Mouse (Mus musculus) midbrain, embryonic 16.5 days (tissue): ENCODE results near the gene Stag1. TPM values are rescaled to one million over a fixed set of nuclear protein-coding genes. Genes with fewer than 3 reads are reported as not detected.

Experiments used
- ATAC-seq: fragments of 200-750 bp; cut with Nextera tagmentation; 2 replicates; pipeline ENCODE4 v1.8.0; 2017; ENCODE audit warnings: moderate TSS enrichment
- H3K27ac ChIP-seq: fragments of 300-500 bp; sonication (generic); 2 replicates; pipeline ENCODE4 v1.5.1; 2014; ENCODE audit warnings: mild to moderate bottlenecking, low read length, mixed read lengths
- H3K27me3 ChIP-seq: fragments of 300-500 bp; sonication (generic); 2 replicates; pipeline ENCODE4 v1.6.1; 2014; ENCODE audit warnings: low read depth, low read length, mixed read lengths; ENCODE audit not compliant: control insufficient read depth, insufficient read depth
- H3K36me3 ChIP-seq: fragments of 300-500 bp; sonication (generic); 2 replicates; pipeline ENCODE4 v1.6.1; 2014; ENCODE audit warnings: mild to moderate bottlenecking, low read length, moderate library complexity, mixed read lengths; ENCODE audit not compliant: control insufficient read depth, insufficient read depth
- H3K4me1 ChIP-seq: fragments of 300-500 bp; sonication (generic); 2 replicates; pipeline ENCODE4 v1.6.1; 2014; ENCODE audit warnings: mild to moderate bottlenecking, low read length, mixed read lengths; ENCODE audit not compliant: control insufficient read depth, insufficient read depth
- H3K4me2 ChIP-seq: fragments of 300-500 bp; sonication (generic); 2 replicates; pipeline ENCODE4 v1.6.1; 2014; ENCODE audit warnings: mild to moderate bottlenecking, low read length, mixed read lengths
- H3K4me3 ChIP-seq: fragments of 300-500 bp; sonication (generic); 2 replicates; pipeline ENCODE4 v1.5.1; 2014; ENCODE audit warnings: low read depth, mild to moderate bottlenecking, low read length, moderate library complexity, mixed read lengths
- H3K9ac ChIP-seq: fragments of 300-500 bp; sonication (generic); 2 replicates; pipeline ENCODE4 v1.6.1; 2014; ENCODE audit warnings: low read depth, low read length, mixed read lengths
- H3K9me3 ChIP-seq: fragments of 300-500 bp; sonication (generic); replicated peaks from 2 replicates; pipeline ENCODE4 v1.6.1; 2014; ENCODE audit warnings: mild to moderate bottlenecking, low read length, mixed read lengths; ENCODE audit not compliant: control insufficient read depth, poor library complexity, severe bottlenecking
- WGBS: fragments of 180-500 bp; shearing (Covaris S2); extraction: QIAGEN DNeasy Blood & Tissue Kit; methylation state at CpG from one replicate; pipeline ENCODE4 v1.1.7; 2014; 5-methylcytosine and 5-hydroxymethylcytosine counted together
- polyA plus RNA-seq: library from polyadenylated mRNA; unstranded; fragments of >200 nt; fragmentation: Nextera tagmentation; extraction: Ambion mirVana; gene quantifications from 2 replicates; pipeline ENCODE4 v1.2.1, GENCODE M21; 2015

The Stag1 gene
- polyA plus RNA-seq, 1 experiment from 2014 or later, result 26.5 TPM

DNA sequence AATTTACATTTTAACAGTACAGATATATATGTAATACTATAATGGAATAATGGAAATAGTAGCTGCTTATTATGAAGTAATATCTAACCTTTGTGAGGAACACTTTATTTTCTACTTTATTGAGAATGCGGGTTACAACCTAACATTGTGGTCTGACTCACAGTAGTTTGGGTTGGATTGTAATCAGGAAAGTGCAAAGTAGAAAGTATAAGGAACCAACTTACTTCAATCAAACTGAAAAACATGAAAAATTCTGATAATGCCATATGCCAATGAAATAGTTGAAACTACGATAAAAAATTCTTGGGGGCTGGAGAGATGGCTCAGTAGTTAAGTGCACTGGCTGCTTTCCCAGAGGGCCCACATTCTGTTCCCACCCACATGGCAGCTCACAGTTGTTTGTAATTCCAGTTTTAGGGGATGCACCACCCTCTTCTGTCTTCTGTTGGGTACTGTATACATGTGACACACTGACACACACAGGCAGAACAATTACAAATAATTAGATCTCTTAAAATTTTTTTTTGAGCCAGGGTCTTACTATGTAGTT lies 50.3 kb downstream of the Stag1 start:
- peaks cover 8% of the 10 kb centered on the region for H3K4me1 ChIP-seq
- H3K9ac ChIP-seq, result no peak overlapping the region
- 94% methylated on average over 2 of the region's 2 CpGs for WGBS
- no peak for ATAC-seq
- no peaks in the 10 kb centered on the region for H3K9me3 ChIP-seq
- H3K4me2 ChIP-seq, result no peak overlapping the region
- H3K4me3 ChIP-seq, result no peak overlapping the region
- no peaks in the 10 kb centered on the region for H3K27me3 ChIP-seq
- no peak overlapping the region for H3K27ac ChIP-seq
- no peaks in the 10 kb centered on the region for H3K36me3 ChIP-seq

DNA sequence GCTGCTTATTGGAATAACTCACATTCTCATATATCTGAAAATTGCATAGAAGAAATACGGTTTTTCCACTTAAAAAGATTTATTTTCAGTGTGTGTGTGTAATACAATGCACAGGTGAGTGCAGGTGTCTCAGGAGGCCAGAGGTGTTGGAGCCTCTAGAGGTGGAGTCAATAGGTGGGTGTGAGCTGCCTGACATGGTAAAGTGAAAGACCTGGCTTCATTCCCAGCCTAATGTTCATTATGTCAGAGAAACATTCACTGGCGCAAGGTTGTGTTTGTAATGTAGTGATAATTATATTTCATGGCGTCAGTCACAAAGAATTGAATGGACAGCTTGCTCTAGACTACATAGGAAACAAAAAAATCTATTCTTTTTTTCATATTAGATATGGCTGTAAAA lies 56.5 kb downstream of the Stag1 start:
- Histone ChIP-seq H3K9ac (no peak overlapping the region), H3K27ac (no peak overlapping the region), H3K4me2 (no peak overlapping the region), H3K9me3 (no peaks in the 10 kb centered on the region), H3K4me3 (no peak overlapping the region), H3K4me1 (no peaks in the 10 kb centered on the region), H3K36me3 (no peaks in the 10 kb centered on the region), H3K27me3 (no peaks in the 10 kb centered on the region)
- no peak for ATAC-seq
- WGBS, result 89% methylated on average over 3 of the region's 3 CpGs

DNA sequence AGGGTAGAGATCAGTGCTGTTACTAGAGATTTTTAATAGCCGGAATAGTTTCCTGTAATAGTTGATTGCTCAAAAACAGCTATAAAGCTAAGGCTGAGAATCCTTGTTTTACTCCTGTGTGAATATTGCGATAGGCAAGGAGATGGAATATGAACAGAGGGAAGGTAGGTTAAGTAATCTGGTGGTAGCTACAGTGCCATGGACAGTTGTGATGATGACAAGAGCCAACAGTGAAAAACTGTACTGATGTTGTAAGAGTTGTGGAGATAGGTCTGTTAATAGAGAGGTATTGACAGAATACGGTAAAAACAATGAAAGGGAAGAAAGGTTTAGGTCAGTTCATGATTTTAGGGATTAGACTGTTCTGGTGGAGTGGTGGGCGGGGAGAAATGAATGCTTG lies 58.5 kb downstream of the Stag1 start:
- Histone ChIP-seq H3K4me3 (no peak overlapping the region), H3K36me3 (no peaks in the 10 kb centered on the region), H3K4me1 (no peaks in the 10 kb centered on the region), H3K27me3 (no peaks in the 10 kb centered on the region), H3K27ac (no peak overlapping the region), H3K4me2 (no peak overlapping the region), H3K9me3 (no peaks in the 10 kb centered on the region), H3K9ac (no peak overlapping the region)
- 96% methylated on average over 4 of the region's 4 CpGs for WGBS
- ATAC-seq, result no peak

DNA sequence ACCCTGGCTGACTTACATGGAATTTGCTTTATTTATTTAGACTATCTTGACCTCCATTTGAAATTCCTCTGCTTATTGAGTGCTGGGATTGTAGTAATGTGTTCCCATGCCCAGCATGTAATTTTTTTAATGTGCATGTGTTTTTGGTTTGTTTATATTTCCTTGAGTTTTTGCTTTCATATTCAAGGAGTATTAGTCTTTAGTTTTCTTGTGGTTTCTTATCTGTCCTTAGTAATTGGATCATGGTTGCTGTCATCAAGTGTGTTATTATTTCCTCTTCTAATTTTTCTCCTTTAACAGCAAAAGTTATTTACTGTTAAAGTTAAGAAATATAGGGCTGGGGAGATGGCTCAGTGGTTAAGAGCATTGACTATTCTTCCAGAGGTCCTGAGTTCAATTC lies 63.0 kb downstream of the Stag1 start:
- Histone ChIP-seq H3K9ac (no peak overlapping the region), H3K36me3 (no peaks in the 10 kb centered on the region), H3K27ac (no peak overlapping the region), H3K4me1 (no peaks in the 10 kb centered on the region), H3K27me3 (no peaks in the 10 kb centered on the region), H3K9me3 (no peaks in the 10 kb centered on the region), H3K4me3 (no peak overlapping the region), H3K4me2 (no peak overlapping the region)
- ATAC-seq, result no peak

DNA sequence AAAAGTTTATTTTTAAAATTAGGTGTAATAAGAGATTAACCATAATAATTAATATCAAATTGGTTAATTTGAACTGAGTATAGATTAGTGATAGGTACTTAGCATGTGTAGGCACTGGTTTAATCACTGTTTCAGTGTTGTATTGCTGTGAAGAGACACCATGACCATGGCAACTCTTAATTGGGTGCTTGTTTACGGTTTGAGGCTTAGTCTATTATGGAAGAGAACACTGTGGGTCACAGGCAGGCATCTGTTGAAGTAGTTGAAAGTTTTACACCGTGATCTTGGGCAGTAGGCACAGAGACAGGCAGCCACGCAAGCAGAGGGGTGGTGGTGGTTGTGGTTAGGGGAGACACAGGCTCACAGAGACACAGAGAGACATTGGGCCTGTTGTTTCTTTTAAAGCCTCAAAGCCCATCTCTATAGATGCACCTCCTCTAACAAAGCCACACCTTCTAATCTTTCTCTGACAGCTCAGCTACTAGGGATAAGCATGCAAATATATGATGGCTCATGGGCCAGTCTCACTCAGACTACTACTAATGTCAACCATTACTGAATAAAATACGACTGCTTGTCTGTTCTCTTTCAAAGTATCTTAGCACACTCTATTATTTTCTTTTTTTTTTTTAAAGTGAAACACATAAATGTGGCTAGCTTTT lies 66.0 kb downstream of the Stag1 start:
- Histone ChIP-seq H3K4me2 (no peak overlapping the region), H3K9ac (no peak overlapping the region), H3K36me3 (no peaks in the 10 kb centered on the region), H3K9me3 (no peaks in the 10 kb centered on the region), H3K27ac (no peak overlapping the region), H3K27me3 (no peaks in the 10 kb centered on the region), H3K4me3 (no peak overlapping the region), H3K4me1 (no peaks in the 10 kb centered on the region)
- ATAC-seq, result no peak
- WGBS, result 93% methylated on average over 4 of the region's 4 CpGs

DNA sequence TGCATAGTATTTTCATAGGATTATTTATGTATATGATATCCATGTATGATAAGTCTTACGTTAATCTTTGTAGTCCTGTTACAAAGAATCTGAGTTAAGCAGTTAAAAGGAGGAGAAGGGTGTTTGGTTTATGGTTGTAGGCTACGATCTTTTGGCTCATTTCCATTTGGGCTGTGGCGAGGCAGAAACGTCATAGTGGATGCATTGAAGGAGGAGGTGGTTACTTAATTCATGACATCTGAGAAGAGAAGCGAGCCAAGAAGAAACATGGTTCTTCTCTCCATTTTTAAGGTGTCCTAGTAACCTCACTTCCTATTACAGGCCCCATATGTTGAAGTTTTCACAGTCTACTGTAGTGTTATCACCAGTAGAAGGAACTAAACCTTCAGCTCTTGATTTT lies 72.6 kb downstream of the Stag1 start:
- no peak overlapping the region for H3K27ac ChIP-seq
- 82% methylated on average over 5 of the region's 5 CpGs for WGBS
- H3K9ac ChIP-seq, result no peak overlapping the region
- H3K4me3 ChIP-seq, result no peak overlapping the region
- no peaks in the 10 kb centered on the region for H3K36me3 ChIP-seq
- H3K4me2 ChIP-seq, result no peak overlapping the region
- no peaks in the 10 kb centered on the region for H3K4me1 ChIP-seq
- ATAC-seq, result no peak
- no peaks in the 10 kb centered on the region for H3K9me3 ChIP-seq
- H3K27me3 ChIP-seq, result no peaks in the 10 kb centered on the region

DNA sequence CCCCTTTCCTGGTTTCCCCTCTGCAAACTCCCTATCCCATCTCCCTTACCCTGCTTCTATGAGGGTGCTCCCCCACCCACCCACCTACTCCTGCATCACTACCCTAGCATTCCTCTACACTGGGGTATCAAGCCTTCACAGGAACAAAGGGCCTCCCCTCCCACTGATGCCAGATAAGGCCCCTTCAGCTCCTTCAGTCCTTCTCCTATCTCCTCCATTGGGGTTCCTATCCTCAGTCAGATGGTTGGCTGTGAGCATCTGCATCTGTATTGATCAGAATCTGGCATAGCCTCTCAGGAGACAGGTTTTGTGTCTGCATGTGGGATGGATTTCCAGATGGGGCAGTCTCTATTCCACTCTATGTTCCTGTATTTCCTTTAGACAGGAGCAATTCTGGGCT lies 81.4 kb downstream of the Stag1 start:
- Histone ChIP-seq H3K36me3 (no peaks in the 10 kb centered on the region), H3K9me3 (no peaks in the 10 kb centered on the region), H3K27ac (no peak overlapping the region), H3K27me3 (no peaks in the 10 kb centered on the region), H3K4me1 (no peaks in the 10 kb centered on the region), H3K4me2 (no peak overlapping the region), H3K9ac (no peak overlapping the region), H3K4me3 (no peak overlapping the region)
- no peak for ATAC-seq

DNA sequence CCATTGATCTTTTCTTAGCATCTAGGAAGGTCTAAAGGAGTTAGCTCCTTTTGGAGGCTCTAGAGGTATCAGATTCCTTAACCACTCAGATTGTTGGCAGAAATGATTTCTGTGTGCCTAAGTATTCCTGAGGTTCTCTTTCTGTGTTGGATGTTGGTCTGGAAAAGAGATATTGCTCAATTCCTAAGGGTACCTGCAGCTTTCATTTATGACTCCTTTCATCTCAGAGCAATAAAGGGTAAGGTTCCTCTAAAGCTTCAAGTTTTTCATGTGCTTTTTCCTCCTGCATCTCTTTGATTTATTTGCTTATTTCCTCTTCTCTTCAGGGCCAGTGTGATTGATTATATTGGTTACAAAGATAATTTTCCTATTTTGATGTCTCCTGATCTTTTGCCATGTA lies 84.7 kb downstream of the Stag1 start:
- Histone ChIP-seq H3K4me1 (peaks cover 13% of the 10 kb centered on the region), H3K9ac (no peak overlapping the region), H3K4me3 (no peak overlapping the region), H3K4me2 (no peak overlapping the region), H3K36me3 (no peaks in the 10 kb centered on the region), H3K27me3 (no peaks in the 10 kb centered on the region), H3K27ac (no peak overlapping the region), H3K9me3 (no peaks in the 10 kb centered on the region)
- ATAC-seq, result no peak

DNA sequence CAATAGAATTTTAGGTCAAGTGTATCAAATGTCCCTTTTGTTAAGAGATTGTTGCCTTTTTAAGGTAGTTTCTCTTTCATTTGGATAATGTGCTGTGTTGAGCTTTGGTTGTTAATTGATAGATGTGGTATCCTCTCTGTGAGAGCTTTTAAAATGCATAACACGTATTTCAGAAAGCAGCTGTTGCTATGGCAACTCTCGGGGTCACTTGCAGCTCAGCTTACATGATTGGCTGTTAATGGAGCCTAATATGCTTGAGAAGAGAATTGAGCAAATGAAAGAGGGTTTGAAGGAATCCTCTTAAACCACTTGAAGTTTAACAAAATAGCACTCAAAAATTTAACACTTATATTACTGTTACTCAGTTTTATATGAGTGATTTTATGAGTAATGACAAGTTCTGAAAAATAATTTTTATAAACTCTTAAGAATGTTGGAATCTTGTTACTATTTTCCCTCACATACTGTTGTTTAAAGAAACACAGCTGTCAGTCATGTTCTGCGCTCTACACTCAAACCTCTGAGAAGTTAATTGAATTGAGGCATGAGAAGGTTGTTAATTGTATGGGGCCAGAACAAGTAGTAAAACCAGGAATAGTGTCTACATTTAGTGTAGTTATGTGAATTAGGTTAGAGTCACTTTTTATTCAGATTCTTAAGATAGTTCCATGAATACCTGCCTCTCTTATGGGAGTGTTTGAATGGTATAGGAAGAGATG lies 88.3 kb downstream of the Stag1 start:
- H3K36me3 ChIP-seq, result no peaks in the 10 kb centered on the region
- 9% methylated on average over 3 of the region's 3 CpGs for WGBS
- H3K27me3 ChIP-seq, result no peaks in the 10 kb centered on the region
- H3K9ac ChIP-seq, result no peak overlapping the region
- no peaks in the 10 kb centered on the region for H3K9me3 ChIP-seq
- H3K4me3 ChIP-seq, result no peak overlapping the region
- peak overlapping the region; percentile 72 for H3K27ac ChIP-seq
- 0 out of 2 replicates have a peak overlapping the region, but pooled peaks have one; percentile 21 for H3K4me2 ChIP-seq
- peaks cover 13% of the 10 kb centered on the region for H3K4me1 ChIP-seq
- peak; percentile 89 for ATAC-seq
